In genomic region chr1:169919211-169919610, GRCm38 (mm10) we compare ENCODE assay signal across 8 mouse cellular contexts. TPM values are rescaled to one million over a fixed set of nuclear protein-coding genes. Genes with fewer than 3 reads are reported as not detected.
A peak's percentile ranks its signal among the peaks of the same experiment; 100 is the strongest.
DNase-seq lines count a peak whose midpoint lies in the region; ATAC-seq lines count a peak whose summit lies in the region.

No protein-coding gene starts in this region.

- H3K4me2 ChIP-seq in limb, embryonic 12.5 days: peak overlapping the region; percentile 26
- H3K4me2 ChIP-seq in midbrain, embryonic 13.5 days (replicated peaks): no peak overlapping the region

- H3K9me3 ChIP-seq in limb, embryonic 12.5 days: no peaks in the 10 kb centered on the region
- no peaks in the 10 kb centered on the region for H3K9me3 ChIP-seq in midbrain, embryonic 13.5 days

- no peaks in the 10 kb centered on the region; the same call in 1 of the 2 replicates for H3K27me3 ChIP-seq in limb, embryonic 12.5 days
- H3K27me3 ChIP-seq in midbrain, embryonic 13.5 days: peaks cover 13% of the 10 kb centered on the region

- H3K9ac ChIP-seq in limb, embryonic 12.5 days (replicated peaks): no peak overlapping the region
- H3K9ac ChIP-seq in midbrain, embryonic 13.5 days (replicated peaks): no peak overlapping the region

- H3K27ac ChIP-seq in limb, embryonic 12.5 days: no peak overlapping the region
- H3K27ac ChIP-seq in midbrain, embryonic 13.5 days: no peak overlapping the region

- H3K4me3 ChIP-seq in limb, embryonic 12.5 days (replicated peaks): no peak overlapping the region
- H3K4me3 ChIP-seq in midbrain, embryonic 13.5 days (replicated peaks): no peak overlapping the region

- ATAC-seq in limb, embryonic 12.5 days (ENCODE audit: insufficient number of reproducible peaks, insufficient read depth, low FRiP score, low TSS enrichment, low read depth): 0 out of 2 replicates have a peak, but pooled peaks have one; percentile 12
- peak; percentile 57 for ATAC-seq in midbrain, embryonic 13.5 days

- H3K4me1 ChIP-seq in limb, embryonic 12.5 days (replicated peaks): peaks cover 13% of the 10 kb centered on the region
- H3K4me1 ChIP-seq in midbrain, embryonic 13.5 days (replicated peaks): 0 out of 2 replicates have a peak, but pooled peaks cover 8% of the 10 kb centered on the region

- intact Hi-C loops in gastrocnemius, postnatal 36 days (cut with DNase I): loop anchor here (1.0 kb wide), 1 partner anchor 248 kb away; no protein-coding TSS in a partner anchor

- no peaks in the 10 kb centered on the region for H3K36me3 ChIP-seq in limb, embryonic 12.5 days
- no peaks in the 10 kb centered on the region for H3K36me3 ChIP-seq in midbrain, embryonic 13.5 days

- peak; percentile 76 to 89 for DNase-seq in left cerebral cortex, adult 18-20 months (ENCODE audit: low spot score in 2 of 2)
- DNase-seq in left cerebral cortex, adult 11 months (ENCODE audit: low spot score): no peak
- DNase-seq in embryo, embryonic 10 days (ENCODE audit: low spot score): peak; percentile 88
- peak; percentile 56 to 66 for DNase-seq in gastrocnemius, postnatal 36 days
- DNase-seq in kidney, adult 18-20 months: peak; percentile 85
- DNase-seq in spleen, postnatal 10 days (ENCODE audit: low spot score in 2 of 2): peak; percentile 38 to 75

- WGBS in limb, embryonic 12.5 days: 3% methylated on average over 11 of the region's 11 CpGs
- 4% methylated on average over 11 of the region's 11 CpGs for WGBS in midbrain, embryonic 13.5 days

RNA-seq across cellular contexts. Expression of gene Ccdc190, which starts 9.2 kb away (rescaled TPM):
- total RNA-seq in left cerebral cortex, adult 18-20 months (2021): 10 to 100 TPM; 16.8 to 20.0 TPM
- total RNA-seq in gastrocnemius, postnatal 36 days (2021): not detected
- not detected in 2 replicates for polyA plus RNA-seq in limb, embryonic 12.5 days (2016; fragmentation: Nextera tagmentation; extraction: Ambion mirVana)
- 1.3 and 1.8 TPM in 2 replicates for polyA plus RNA-seq in midbrain, embryonic 13.5 days (2015; fragmentation: Nextera tagmentation; extraction: Ambion mirVana)

RNA-seq across cellular contexts. Expression of gene Hsd17b7, which starts 49.8 kb away (rescaled TPM):
- total RNA-seq in left cerebral cortex, adult 18-20 months (2021): 10 to 100 TPM; 14.4 to 17.4 TPM
- 1 to 10 TPM; 2.9 to 4.1 TPM for total RNA-seq in gastrocnemius, postnatal 36 days (2021)
- polyA plus RNA-seq in limb, embryonic 12.5 days (2016; fragmentation: Nextera tagmentation; extraction: Ambion mirVana): 15.5 and 16.5 TPM in 2 replicates
- 18.2 and 20.3 TPM in 2 replicates for polyA plus RNA-seq in midbrain, embryonic 13.5 days (2015; fragmentation: Nextera tagmentation; extraction: Ambion mirVana)

Comparison
In these comparisons a context has a peak if more than half of its experiments do, and no peak if none do; other contexts are left out.
1. RNA of gene Ccdc190, which starts 9.2 kb away (total RNA-seq): 16.8 to 20.0 TPM in left cerebral cortex, adult 18-20 months; not detected in gastrocnemius, postnatal 36 days; every median in the first group is over 10 times any median in the second.